Mouse (Mus musculus) NIH3T3 (cell line): ENCODE measurements around the gene Fgf3.
A peak's percentile ranks its signal among the peaks of the same experiment; 100 is the strongest.
"Not testable (repeated sequence)": the region's sequence is repeated elsewhere in the genome, so short reads cannot be mapped to it uniquely, and the experiment has no call there.

Experiments
- DNase-seq: peaks from one replicate; pipeline ENCODE4 v3.0.0-alpha.2; 2012; ENCODE audit warnings: low read depth

Gene Fgf3

DNA sequence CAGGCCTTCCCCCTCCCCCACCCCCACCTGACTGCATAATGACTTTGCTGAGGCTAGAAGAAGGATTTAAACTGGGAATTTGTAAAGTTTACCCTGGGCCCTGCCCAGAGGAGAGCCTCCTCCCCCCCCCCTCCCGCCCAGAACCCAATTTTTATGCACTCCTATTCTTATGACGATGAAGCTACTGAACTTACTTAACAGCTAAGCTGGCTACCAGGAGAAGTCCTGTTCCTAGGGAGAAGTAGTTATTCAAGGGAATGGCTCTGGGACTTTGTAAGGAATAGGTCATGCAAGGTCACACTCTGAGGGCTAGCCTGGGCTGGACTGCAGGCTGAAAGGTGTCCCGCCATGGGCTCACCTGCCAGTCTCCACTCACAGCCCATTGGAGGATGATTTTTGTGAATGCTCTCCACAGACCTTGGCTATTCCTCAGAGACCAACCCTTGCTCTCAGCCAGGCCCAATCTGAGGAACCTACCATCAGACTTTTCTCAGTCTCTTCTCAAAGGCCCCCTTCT, 20.0 kb downstream of the Fgf3 start:
- DNase-seq = no peak

DNA sequence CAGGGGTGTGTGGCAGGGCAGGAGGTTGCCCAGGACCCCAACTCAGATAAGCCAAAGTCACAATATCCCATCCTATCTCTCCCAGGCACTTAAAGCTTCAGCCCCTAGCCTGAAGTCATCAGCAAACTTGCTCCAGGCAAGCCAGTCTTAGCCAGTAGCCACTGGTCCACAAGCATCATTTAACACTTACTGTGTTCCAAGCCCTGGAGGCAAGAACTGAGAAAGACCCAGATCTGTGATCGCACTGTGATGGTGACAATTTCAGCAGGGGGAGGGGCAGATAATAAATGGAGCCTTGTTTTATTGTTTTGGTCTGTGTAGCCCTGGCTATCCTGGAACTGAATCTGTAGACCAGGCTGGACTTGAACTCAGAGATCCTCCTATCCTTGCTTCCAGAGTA, 20.8 kb downstream of the Fgf3 start:
- no peak for DNase-seq

DNA sequence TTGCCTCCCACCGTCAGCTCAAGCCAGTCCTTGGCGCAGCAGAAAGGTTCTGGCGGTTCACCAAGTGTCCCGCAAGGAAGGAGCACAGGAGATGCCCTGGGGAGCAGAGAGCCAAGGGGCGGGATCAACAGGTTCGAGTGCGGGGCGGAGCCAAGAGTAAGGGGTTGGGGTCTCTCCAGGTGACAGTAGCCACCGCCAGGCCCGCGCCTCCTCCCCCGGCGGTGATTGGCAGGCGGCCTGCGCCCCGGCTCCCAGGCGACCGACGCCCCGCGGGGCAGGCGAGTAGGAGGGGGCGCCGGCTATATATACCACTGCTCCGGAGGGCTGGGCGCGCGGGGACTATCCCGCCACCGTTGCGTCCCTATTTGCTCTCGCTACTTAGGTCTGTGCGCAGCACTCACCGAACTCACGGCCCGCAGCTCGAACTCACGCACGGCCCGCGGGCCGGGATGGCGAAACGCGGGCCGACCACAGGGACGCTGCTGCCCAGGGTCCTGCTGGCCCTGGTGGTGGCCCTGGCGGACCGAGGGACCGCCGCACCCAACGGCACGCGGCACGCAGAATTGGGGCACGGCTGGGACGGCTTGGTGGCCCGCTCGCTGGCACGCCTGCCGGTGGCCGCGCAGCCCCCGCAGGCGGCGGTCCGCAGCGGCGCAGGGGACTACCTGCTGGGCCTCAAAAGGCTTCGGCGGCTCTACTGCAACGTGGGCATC, 23.3 kb downstream of the Fgf3 start:
- no peak for DNase-seq

DNA sequence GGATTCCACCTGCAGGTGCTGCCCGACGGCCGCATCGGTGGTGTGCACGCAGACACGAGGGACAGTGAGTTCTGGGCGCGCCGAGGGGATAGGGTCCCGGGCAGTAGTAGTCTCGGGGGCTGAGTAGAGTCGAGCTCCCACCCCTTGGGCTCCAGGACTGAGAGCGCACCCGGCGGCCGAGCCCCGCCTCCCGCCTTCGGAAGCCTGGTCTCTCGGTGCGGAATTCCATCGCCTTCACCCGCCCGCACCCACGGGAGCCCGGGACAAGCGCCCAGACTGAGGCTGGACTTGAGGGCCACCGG, 23.8 kb downstream of the Fgf3 start:
- DNase-seq = no peak

DNA sequence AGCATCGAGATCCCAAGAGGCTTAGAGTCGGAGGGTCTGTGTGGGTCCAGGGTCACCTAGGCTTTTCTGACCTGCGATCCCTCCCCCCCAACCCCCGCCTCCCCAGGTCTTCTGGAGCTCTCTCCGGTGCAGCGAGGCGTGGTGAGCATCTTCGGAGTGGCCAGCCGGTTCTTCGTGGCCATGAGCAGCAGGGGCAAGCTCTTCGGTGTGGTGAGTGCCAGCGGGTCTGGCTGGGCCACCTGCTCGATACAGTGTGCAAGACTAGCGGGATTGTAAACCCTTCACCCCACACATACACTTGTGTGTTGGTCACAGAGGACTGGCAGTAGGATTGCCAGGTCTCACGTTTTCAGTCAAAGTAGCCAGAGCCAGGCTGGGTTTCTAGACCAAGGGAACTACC, 24.2 kb downstream of the Fgf3 start:
- no peak for DNase-seq

DNA sequence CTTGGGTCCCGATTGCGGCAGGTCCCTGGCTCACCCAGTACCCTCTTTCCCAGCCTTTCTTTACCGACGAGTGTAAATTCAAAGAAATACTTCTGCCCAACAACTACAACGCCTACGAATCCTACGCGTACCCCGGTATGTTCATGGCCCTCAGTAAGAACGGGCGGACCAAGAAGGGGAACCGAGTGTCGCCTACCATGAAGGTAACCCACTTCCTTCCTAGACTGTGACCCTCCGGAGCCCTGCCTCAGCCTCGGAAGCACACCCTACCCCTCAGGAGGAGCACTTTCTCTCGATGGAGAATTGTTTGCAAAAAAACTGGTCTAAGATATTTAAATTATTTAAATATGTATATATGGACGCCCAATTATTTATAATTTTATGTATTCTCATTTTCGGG, 24.8 kb downstream of the Fgf3 start:
- DNase-seq = no peak

DNA sequence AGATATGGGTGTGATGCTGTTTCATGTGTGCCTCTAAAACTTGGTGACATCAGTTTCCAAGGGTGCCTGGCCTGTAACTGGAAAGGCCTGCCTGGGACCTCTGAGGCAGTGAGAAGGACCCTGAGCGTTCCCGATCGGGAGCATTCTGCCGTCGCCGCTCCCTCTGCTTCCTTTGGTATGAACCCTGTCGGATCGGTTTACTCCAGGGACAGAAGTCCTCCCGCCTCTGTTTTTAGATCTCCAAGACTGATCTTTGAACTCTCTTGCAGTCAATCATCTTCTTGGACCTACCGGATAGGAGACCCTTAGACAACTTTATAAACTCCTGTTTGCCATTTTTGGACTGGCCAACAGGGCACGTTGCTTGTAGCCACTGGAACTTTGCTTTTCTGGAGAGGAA, 25.3 kb downstream of the Fgf3 start:
- no peak for DNase-seq

DNA sequence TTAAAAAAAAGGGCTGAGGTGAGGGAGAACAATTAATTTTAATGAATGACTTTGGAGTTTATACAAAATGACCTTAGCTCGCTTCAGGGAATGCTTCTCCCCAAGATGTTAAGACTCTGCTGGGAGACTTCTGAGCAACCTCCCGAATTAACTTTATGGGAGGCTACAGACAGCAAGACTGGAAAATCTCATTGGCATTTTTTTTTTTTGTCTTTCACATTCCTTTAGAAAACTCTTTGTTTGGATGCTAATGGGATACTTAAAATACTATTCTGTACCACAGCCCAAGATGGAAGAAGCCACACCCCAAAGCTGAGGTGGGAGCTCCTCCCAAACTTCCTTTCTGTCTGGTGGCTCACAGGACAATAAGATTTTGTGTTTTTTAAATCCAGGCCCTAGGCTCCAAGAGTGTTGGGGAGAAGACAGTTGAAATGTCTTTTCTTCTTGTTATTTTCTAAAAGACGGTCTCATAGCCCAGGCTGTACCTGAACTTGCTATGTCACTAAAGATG, 26.3 kb downstream of the Fgf3 start:
- no peak for DNase-seq

DNA sequence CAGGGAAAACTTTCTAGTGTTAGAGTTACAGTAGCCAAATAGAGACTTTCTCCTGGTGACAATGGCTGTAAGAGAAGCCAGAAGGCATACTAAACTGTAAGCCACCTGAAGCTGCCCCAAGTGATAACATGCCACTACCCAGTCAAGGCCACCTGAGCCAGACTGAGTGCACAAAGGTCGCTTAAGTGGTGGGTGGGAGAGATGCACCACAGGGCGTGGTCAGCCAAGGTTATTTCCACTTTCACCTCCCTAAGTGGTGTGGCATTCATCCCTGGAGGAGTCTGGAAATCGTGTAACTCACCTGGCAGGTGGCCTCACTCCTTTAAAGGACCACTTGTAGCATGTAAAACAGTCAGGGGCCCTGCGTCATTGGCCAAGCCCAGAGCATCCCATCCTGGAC, 29.3 kb downstream of the Fgf3 start:
- no peak for DNase-seq

DNA sequence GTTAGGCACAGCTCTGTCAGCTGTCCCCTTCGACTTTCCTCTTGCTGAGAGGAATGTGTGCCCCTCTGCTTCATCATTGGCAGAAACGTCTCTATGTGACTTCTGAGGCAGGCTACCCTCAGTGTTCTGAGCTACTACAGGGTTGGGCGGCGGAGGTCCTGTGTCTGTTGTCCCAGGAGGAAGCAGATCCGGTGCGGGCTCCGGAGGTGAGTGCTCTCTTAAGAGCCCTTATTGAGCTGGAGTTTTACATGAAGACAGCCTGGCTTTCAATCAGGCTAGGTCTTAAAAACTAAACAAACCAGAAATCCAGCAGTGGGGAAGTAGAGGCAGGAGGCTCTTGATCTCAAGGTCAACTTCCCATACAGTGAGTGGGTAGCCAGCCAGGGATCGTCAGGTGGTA, 29.7 kb downstream of the Fgf3 start:
- no peak for DNase-seq

DNA sequence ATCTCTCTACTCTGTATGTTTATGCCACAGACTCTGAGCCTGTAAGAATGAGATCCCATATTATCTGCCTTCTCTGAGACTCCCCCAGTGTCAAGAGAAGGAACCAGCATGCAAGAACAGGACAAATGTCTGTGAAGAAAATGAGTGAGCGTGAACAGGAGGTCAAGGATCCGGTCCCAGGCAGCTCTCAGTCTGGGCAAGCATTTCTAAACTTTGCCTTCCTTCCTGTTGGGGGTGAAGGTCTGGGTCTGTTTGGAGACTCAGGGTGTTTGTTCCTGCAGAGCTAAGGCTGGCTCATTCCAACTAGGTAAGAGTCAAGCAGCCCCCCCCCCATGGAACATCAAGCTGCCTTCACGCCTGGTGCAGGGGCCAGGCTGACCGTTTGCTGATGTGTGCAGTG, 34.5 kb downstream of the Fgf3 start:
- DNase-seq = no peak

DNA sequence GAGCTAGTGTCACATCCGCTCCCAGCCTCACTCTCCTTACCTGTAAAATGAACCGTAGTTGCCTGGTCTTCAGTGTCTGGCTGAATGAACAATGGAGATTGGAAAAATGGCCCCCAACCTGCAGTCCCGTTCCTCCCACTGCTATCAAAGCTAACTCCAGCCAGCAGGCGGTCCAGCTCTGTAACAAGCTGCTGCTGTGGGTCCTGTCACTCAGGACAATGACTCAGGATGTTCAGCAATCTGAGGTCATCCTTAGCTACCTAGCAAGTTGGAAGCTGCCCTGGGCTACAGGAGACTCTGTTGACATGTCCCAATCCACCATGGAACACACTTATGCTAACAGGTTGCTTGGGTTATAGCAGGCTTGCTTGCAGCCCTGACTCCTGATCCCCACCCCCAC, 35.3 kb downstream of the Fgf3 start:
- no peak for DNase-seq

DNA sequence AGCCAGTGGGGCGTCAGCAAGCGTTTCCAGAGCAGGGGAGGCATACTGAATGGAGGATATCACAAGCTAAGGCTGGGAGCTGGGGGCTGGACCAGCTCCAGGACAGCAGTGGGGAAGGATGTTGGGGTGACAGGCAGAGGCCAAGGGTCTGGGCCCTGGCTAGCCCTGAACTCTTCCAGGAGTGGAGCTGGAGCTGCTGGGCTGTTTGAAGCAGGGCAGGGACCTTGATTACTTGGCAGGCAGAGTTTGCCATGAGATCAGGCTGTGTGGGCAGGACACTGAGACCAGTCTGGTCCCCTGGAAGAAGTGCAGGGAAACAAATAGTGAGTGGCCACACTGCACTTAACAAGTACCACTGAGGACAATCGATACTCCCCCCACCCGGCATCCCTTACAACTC, 36.3 kb downstream of the Fgf3 start:
- no peak for DNase-seq

DNA sequence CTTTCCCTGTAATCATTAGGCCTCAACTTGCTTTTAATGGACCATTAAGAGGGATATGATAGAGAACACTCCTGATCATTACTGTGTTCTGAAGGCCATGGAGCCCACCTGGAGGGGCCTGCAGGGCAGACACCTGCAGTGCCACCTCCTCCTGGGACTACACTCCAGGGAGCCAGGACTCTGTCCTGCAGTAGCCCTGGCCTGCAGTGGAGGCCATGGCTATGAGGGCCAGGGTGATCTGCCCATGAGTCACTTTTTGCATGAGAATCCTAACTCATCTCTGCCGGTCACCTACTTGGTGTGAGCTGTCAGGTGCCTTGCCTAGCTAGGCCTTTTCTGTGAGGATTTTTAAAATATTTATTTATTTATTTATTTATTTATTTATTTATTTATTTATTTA, 40.5 kb downstream of the Fgf3 start:
- DNase-seq = no peak

DNA sequence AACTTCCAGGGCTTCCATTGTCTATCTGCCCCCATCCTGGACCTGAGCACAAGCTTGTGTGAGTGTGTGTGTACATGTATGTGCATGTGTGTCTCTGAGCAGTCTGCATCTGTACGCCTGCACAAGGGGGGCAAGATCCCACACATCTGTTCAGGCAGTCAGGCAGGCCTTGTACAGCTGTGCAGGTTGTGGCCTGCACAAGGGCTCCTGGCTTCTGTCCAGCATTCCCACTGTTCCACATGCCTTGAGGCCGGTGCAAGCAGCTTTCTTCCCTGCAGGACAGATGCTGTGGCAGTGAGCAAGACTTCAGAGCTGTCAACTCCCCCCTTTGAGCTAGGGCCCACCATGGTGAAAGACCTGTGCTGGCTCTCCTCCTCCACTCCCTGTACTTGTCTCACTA, 45.2 kb downstream of the Fgf3 start:
- DNase-seq = peak; percentile 57

DNA sequence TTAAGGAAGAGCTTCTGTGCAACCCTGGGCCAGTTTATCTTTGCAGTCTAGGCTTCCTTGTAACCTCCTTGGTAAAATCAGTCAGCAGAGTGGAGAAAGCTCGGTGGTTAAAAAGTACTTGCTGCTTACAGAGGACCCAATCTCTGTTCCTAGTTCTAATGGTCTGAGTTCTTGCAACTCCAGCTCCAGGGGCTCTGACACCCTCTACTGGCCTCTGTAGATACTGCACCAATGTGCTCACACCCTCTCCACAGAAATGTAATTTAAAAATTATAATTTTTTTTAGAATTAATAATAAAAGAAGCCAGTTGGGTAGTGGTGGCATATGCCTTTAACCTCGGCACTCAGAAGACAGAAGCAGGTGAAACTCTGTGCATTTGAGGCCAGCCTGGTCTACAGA, 49.8 kb downstream of the Fgf3 start:
- DNase-seq = no peak

DNA sequence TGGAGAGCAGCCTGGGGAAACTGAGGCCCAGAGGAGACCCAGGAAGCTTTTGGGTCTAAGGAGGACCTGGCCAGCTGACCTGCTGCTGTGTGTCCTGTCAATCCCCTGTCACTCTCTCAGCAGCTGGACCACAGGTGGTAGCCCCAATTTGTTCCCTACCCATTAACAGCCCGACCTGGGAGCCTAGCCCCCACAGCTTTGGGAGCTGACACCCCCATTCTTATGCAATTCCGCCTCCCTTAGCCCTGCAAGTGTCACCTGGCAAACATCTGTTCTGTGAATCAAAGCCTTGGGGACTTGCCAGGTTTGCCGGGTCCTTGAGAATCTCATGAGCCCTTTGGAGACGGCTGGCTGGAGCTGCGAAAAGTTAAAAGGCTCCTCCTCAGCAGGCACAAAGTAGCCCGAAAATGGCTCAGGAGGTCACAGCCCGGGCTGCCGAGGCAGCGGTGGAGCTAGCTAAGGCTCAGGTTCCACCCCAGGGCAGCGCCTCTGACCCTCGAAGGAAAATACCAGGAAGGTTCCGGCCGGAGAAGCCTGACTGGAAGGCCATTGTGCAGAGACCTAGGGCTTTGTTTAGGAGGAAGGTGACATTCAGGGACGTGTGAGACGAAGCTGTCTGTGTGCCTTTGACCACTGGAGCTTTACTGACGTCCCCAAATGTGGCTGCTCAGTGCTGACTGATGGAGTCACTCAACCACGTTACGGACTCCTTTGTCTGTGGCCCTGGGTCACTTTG, 50.8 kb downstream of the Fgf3 start:
- no peak for DNase-seq

DNA sequence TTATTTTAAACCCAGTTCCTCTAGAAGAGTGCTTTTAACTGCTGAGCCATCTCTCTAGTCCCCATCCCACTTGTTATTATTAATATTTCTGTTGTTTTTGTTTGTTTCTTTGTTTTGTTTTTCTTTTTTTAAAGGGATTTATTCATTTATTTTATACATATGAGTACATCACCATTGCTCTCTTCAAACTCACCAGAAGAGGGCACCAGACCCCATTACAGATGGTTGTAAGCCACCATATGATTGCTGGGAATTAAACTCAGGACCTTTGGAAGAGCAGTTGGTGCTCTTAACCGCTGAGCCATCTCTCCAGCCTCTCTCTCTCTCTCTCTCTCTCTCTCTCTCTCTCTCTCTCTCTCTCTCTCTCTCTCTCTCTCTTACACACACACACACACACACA, 52.8 kb downstream of the Fgf3 start:
- not testable (repeated sequence) for DNase-seq

DNA sequence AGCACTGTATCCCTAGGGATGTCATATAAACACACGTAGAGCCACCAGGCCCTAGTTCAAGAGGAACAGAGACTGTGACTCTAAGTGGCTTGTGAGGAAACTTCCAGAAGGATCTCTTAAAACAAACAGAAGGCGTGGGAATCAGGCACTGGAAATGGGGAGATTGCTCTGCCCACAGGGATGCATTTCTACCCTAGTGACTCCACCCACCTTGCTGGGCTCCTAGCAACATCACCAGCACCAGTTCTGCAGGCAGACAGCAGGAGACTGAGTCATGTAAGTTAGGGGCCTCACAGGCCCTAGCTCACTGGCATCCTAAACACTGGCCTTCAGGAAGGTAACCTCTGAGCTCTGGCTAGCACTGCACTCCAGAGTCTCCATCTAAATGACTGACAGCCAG, 54.0 kb downstream of the Fgf3 start:
- DNase-seq = no peak

DNA sequence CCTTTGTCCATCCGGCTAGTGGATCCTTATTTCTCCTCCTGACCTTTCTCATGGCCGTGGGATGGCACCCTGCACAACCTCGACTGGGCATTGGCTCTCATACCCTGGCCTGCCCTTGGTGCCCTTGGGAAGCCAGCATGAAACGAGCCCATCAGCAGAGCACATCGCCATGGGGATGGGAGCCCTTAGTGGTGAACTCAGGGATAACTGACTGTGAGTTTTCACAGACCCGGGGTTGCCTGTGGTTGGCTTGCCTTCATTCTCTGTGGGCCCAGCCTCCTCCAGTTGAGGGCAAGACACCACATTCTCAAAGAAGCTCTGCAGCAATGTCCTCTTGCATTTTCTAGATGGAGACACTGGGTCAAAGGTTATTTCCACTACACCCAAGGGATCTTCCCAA, 54.4 kb downstream of the Fgf3 start:
- DNase-seq = no peak
